Mouse (Mus musculus) midbrain, embryonic 11.5 days (tissue): Measurements from ENCODE around the gene Gm17359. TPM values are rescaled to one million over a fixed set of nuclear protein-coding genes. Genes with fewer than 3 reads are reported as not detected.

ENCODE experiments used
- ATAC-seq: fragments of 200-750 bp; cut with Nextera tagmentation; 2 replicates; pipeline ENCODE4 v1.8.0; 2017; ENCODE audit warnings: moderate TSS enrichment, moderate library complexity; ENCODE audit not compliant: low FRiP score
- DNase-seq: peaks from one replicate; pipeline ENCODE4 v3.0.0; 2015; ENCODE audit warnings: low spot score; ENCODE audit errors: missing footprints
- H3K27ac ChIP-seq: fragments of 300-500 bp; sonication (generic); 2 replicates; pipeline ENCODE4 v1.5.1; 2014; ENCODE audit warnings: low read depth, low read length
- H3K27me3 ChIP-seq: fragments of 300-500 bp; sonication (generic); 2 replicates; pipeline ENCODE4 v1.6.1; 2014; ENCODE audit warnings: mild to moderate bottlenecking, low read length, moderate library complexity, mixed read lengths; ENCODE audit not compliant: control insufficient read depth, insufficient read depth
- H3K36me3 ChIP-seq: fragments of 300-500 bp; sonication (generic); 2 replicates; pipeline ENCODE4 v1.6.1; 2014; ENCODE audit warnings: mild to moderate bottlenecking, low read length, moderate library complexity, mixed read lengths; ENCODE audit not compliant: control insufficient read depth, insufficient read depth
- H3K4me1 ChIP-seq: fragments of 300-500 bp; sonication (generic); 2 replicates; pipeline ENCODE4 v1.6.1; 2014; ENCODE audit warnings: low read length; ENCODE audit not compliant: control insufficient read depth, insufficient read depth
- H3K4me2 ChIP-seq: fragments of 300-500 bp; sonication (generic); 2 replicates; pipeline ENCODE4 v1.6.1; 2014; ENCODE audit warnings: mild to moderate bottlenecking, moderate library complexity
- H3K4me3 ChIP-seq: fragments of 300-500 bp; sonication (generic); 2 replicates; pipeline ENCODE4 v1.5.1; 2014; ENCODE audit warnings: low read depth, low read length
- H3K9ac ChIP-seq: fragments of 300-500 bp; sonication (generic); 2 replicates; pipeline ENCODE4 v1.6.1; 2014; ENCODE audit warnings: low read length
- H3K9me3 ChIP-seq: fragments of 300-500 bp; sonication (generic); 2 replicates; pipeline ENCODE4 v1.6.1; 2016; ENCODE audit warnings: low read length; ENCODE audit not compliant: control insufficient read depth
- WGBS: fragments of 180-500 bp; shearing (Covaris S2); extraction: QIAGEN DNeasy Blood & Tissue Kit; methylation state at CpG from one replicate; pipeline ENCODE4 v1.1.7; 2014; 5-methylcytosine and 5-hydroxymethylcytosine counted together
- polyA plus RNA-seq: library from polyadenylated mRNA; unstranded; fragments of >200 nt; fragmentation: Nextera tagmentation; extraction: Ambion mirVana; gene quantifications from 2 replicates; pipeline ENCODE4 v1.2.1, GENCODE M21; 2014

Gene Gm17359
- polyA plus RNA-seq, 1 experiment from 2014 or later = 0.33 TPM

DNA sequence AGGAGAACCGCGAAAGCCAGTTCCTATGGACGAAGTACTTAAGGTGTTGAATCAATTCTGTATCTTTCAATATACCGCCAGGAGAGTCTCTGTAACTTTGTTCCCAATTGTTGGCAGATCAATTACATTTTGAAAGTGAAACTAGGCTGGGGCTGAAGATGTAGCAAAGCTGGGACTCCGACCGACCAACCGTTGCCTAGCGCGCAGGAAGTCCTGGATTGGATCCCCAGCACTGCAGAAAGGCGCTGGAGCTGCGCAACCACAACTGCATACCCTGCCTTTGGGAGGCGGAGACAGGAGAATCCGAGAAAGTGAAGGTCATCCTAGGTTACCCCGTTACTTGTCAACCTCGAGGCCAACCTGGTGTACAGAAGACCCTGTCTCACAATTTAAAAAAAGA lies 37.1 kb upstream of the Gm17359 start:
- 87% methylated on average over 15 of the region's 15 CpGs for WGBS
- H3K4me3 ChIP-seq = no peak overlapping the region
- H3K4me1 ChIP-seq = no peaks in the 10 kb centered on the region
- no peaks in the 10 kb centered on the region for H3K9me3 ChIP-seq
- no peak overlapping the region for H3K4me2 ChIP-seq
- no peaks in the 10 kb centered on the region for H3K36me3 ChIP-seq
- no peak for DNase-seq
- no peak overlapping the region for H3K9ac ChIP-seq
- no peak for ATAC-seq
- no peaks in the 10 kb centered on the region for H3K27me3 ChIP-seq
- no peak overlapping the region for H3K27ac ChIP-seq

DNA sequence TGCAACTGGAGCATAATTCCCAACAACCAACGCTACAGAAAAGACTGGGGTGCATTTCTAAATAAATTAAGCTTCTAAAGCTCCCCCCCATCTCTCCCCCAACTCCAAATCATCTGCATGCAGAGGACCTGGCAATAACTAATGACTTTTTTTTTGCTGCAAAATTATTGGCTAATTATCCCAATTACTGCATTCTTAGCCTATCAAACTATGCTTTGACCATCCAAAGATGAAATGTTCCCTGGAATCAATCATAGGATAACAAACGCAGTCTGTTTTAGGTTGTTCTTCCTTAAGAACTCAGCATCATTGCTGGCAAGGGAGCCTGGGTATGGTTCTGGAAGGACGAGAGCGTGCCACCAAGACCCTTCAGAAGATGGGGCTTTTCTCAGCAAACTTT lies 27.9 kb upstream of the Gm17359 start:
- H3K9ac ChIP-seq = no peak overlapping the region

DNA sequence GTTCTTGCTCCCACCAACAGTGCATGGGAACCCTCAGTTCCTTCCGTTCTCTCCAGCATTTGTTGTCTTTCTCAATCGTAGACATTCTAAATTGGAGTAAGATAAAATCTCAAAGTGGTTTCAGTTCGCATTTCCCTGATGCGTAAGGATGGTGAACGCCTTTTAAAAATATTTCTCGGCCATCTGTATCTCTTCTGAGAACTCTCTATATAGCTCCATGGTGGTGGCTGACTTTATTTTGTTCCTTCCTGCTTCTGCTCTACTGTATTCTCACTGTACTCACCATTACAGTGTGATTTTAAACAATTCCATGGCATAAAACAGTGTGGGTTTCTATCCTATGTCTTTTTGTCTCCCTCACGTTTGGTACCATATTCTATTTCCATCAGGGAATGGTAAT lies 26.3 kb upstream of the Gm17359 start:
- 90% methylated on average over 7 of the region's 7 CpGs for WGBS
- H3K36me3 ChIP-seq = no peaks in the 10 kb centered on the region
- H3K4me2 ChIP-seq = no peak overlapping the region
- DNase-seq (no peak), ATAC-seq (no peak)
- H3K9ac ChIP-seq = no peak overlapping the region
- H3K27me3 ChIP-seq = no peaks in the 10 kb centered on the region
- no peaks in the 10 kb centered on the region for H3K9me3 ChIP-seq
- H3K4me1 ChIP-seq = peaks cover 6% of the 10 kb centered on the region
- no peak overlapping the region for H3K4me3 ChIP-seq
- H3K27ac ChIP-seq = no peak overlapping the region

More for the DNA sequence above, 27.9 kb upstream of the Gm17359 start:
- 0 out of 2 replicates have a peak, but pooled peaks cover 2% of the 10 kb centered on the region for H3K4me1 ChIP-seq
- no peaks in the 10 kb centered on the region for H3K27me3 ChIP-seq
- H3K9me3 ChIP-seq = no peaks in the 10 kb centered on the region
- H3K4me2 ChIP-seq = no peak overlapping the region
- no peak overlapping the region for H3K27ac ChIP-seq
- 89% methylated on average over 4 of the region's 4 CpGs for WGBS
- no peak overlapping the region for H3K4me3 ChIP-seq
- no peak for DNase-seq
- no peak for ATAC-seq
- H3K36me3 ChIP-seq = no peaks in the 10 kb centered on the region

GRCm38 (mm10) chr3:79311895-79312294 lies 24.6 kb upstream of the Gm17359 start:
- H3K4me2 ChIP-seq = no peak overlapping the region
- H3K4me3 ChIP-seq = no peak overlapping the region
- H3K4me1 ChIP-seq = peaks cover 6% of the 10 kb centered on the region
- no peaks in the 10 kb centered on the region for H3K9me3 ChIP-seq
- ATAC-seq = no peak
- H3K27ac ChIP-seq = no peak overlapping the region
- no peak for DNase-seq
- no peaks in the 10 kb centered on the region for H3K27me3 ChIP-seq
- no peaks in the 10 kb centered on the region for H3K36me3 ChIP-seq
- no peak overlapping the region for H3K9ac ChIP-seq

- 59% methylated on average over 10 of the region's 10 CpGs for WGBS
- H3K4me3 ChIP-seq = no peak overlapping the region
- H3K27ac ChIP-seq = no peak overlapping the region
- no peaks in the 10 kb centered on the region for H3K27me3 ChIP-seq
- H3K36me3 ChIP-seq = no peaks in the 10 kb centered on the region
- no peak overlapping the region for H3K4me2 ChIP-seq
- H3K4me1 ChIP-seq = peaks cover 6% of the 10 kb centered on the region
- DNase-seq (no peak), ATAC-seq (no peak)
- H3K9me3 ChIP-seq = no peaks in the 10 kb centered on the region
- no peak overlapping the region for H3K9ac ChIP-seq
Observed at GRCm38 (mm10) chr3:79314006-79314698, 22.3 kb upstream of the Gm17359 start.

GRCm38 (mm10) chr3:79324697-79325526 lies 11.5 kb upstream of the Gm17359 start:
- DNase-seq (no peak), ATAC-seq (no peak)
- Histone ChIP-seq H3K27me3 (no peaks in the 10 kb centered on the region), H3K9ac (no peak overlapping the region), H3K4me2 (no peak overlapping the region), H3K9me3 (no peaks in the 10 kb centered on the region), H3K36me3 (no peaks in the 10 kb centered on the region), H3K27ac (no peak overlapping the region), H3K4me1 (peaks cover 4% of the 10 kb centered on the region; the same call in 1 of the 2 replicates), H3K4me3 (no peak overlapping the region)
- 44% methylated on average over 10 of the region's 10 CpGs for WGBS

DNA sequence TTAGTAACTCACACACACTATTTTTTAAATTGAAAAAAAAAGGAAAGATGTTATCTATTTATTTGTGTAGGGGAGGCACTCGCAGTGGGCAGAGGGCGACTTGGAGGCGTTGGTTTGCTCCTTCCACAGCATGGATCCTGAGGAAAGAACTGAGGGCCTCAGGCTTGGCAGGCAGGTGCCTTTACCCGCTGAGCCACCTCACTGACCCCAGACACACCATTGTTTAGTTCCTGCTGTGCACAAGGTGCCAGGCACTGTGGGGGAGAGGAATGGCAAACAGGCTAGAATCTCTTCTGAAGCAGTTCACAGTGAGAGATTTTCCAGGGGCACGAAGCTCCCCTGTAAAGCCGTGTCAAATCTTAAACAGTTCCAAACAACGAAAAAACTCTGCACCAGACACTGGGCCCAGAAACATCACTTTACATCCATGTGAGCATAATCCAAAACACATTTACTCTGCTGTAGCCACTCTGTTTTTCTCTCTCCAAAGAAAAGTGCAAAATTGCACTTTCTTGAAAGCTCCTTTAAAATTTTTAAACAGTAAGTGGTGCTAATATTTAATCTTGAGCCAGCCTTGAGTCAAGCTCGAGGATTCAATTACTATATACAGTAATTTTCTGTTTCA lies 6.7 kb upstream of the Gm17359 start:
- no peak overlapping the region for H3K27ac ChIP-seq
- WGBS = 17% methylated on average over 8 of the region's 8 CpGs

GRCm38 (mm10) chr3:79333051-79333450 lies 3.4 kb upstream of the Gm17359 start:
- no peaks in the 10 kb centered on the region for H3K27me3 ChIP-seq
- no peak overlapping the region for H3K4me3 ChIP-seq
- H3K4me1 ChIP-seq = peaks cover 3% of the 10 kb centered on the region; the same call in 1 of the 2 replicates
- H3K4me2 ChIP-seq = no peak overlapping the region
- H3K9ac ChIP-seq = no peak overlapping the region
- no peak overlapping the region for H3K27ac ChIP-seq
- no peaks in the 10 kb centered on the region for H3K9me3 ChIP-seq
- no peak for ATAC-seq
- WGBS = 93% methylated on average over 7 of the region's 7 CpGs
- DNase-seq = no peak
- H3K36me3 ChIP-seq = no peaks in the 10 kb centered on the region

More for the DNA sequence above, 6.7 kb upstream of the Gm17359 start:
- no peaks in the 10 kb centered on the region for H3K9me3 ChIP-seq
- ATAC-seq = no peak
- H3K4me2 ChIP-seq = no peak overlapping the region
- no peak overlapping the region for H3K4me3 ChIP-seq
- DNase-seq = peak; percentile 89
- H3K36me3 ChIP-seq = no peaks in the 10 kb centered on the region
- no peaks in the 10 kb centered on the region for H3K27me3 ChIP-seq
- peaks cover 5% of the 10 kb centered on the region; the same call in 1 of the 2 replicates for H3K4me1 ChIP-seq
- H3K9ac ChIP-seq = no peak overlapping the region
